Mouse (Mus musculus): Measurements from ENCODE around the gene Fut2. TPM values are rescaled to one million over a fixed set of nuclear protein-coding genes. Genes with fewer than 3 reads are reported as not detected.

Fut2 gene
- polyA plus RNA-seq, 1 experiment from 2014 or later: 0.38 TPM

DNA sequence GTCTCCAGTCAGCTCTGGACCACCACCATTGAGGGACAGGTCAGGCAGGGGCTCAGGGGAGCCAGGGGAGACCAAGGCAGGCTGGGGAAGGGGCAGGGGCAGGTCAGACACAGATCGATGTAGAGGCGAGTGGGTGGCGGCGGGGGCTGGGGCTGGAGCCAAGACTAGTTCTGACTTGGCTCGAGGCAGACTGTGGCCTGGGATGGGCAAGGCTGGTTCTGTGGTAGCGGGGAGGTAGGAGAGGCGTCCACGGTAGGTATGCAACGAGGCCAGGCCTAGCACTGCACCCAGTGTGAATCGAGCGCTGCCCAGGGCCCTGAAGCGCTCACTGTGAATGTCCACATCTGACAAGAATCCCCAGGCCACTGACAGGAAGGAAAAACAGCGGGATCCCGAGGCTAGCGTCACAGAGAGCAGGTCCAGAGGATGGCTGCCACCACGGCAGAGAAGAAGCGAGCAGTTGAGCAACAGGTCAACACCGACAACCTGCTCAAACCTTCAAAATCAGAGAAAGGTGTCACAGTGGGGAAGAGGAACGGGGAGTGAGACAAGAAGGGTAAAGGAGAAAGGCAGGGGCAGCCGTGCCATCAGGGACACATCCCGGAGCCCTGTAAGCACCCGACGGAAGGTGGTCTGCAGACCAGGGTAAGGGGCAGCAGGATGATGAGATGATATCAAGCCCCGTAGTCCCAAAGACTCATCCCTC is 45.3 kb upstream of the Fut2 start:
- Histone ChIP-seq H3K27ac (no peak overlapping the region), H3K27me3 (ENCODE audit: insufficient read depth, low read length) (no peaks in the 10 kb centered on the region), H3K9me3 (replicated peaks; ENCODE audit: low read length) (no peaks in the 10 kb centered on the region), H3K4me1 (replicated peaks; ENCODE audit: insufficient read depth, low read length) (peaks cover 21% of the 10 kb centered on the region), H3K4me2 (ENCODE audit: low read length) (no peak overlapping the region), H3K36me3 (ENCODE audit: insufficient read depth, low read length) (peaks cover 38% of the 10 kb centered on the region), H3K4me3 (replicated peaks; ENCODE audit: low read depth, low read length) (no peak overlapping the region), H3K9ac (ENCODE audit: low read depth, low read length) (no peak overlapping the region)
- 89% methylated on average over 24 of the region's 24 CpGs for WGBS
- ATAC-seq (replicated peaks; ENCODE audit: low FRiP score, low read depth) (no peak), DNase-seq (ENCODE audit: low spot score) (no peak)
- TF ChIP-seq CTCF (IDR thresholded peaks at IDR 0.05; ENCODE audit: low read depth): no peak

DNA sequence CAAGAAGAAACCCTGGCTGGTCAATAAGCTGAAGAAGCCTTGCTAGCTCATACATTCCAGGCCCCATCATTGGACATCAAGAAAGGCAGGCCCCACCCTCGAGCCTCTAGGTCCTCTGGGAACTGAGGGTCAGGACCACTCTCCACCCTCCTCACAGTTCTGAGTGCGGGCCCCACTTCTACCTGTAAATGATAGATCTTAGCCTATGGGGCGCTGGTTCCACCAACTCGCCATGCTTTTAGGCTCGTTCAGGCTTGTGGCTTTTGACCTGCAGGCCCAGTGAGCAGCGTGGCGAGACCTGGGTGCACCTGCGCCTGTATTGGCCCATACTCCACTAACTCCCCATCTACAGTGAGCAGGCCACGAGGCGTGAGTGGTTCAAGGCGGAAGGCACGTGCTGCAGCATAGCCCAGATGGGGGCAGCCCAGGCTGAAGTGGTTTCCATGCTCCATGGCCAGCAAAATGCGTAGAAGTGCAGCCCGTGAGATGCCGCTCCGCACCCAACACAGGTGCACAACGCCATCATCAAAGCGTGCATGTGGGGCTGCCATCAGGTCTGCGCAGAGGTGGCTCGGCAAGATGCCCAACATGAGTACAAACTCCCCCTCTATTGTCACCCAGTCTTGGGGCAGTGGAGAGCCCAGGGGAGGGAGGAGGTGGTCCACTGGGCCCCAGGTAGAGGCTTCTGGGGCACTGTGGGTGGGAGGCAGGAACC is 44.4 kb upstream of the Fut2 start:
- Histone ChIP-seq H3K4me3 (replicated peaks; ENCODE audit: low read depth, low read length) (no peak overlapping the region), H3K4me2 (ENCODE audit: low read length) (no peak overlapping the region), H3K27me3 (ENCODE audit: insufficient read depth, low read length) (no peaks in the 10 kb centered on the region), H3K27ac (no peak overlapping the region), H3K9me3 (replicated peaks; ENCODE audit: low read length) (no peaks in the 10 kb centered on the region), H3K36me3 (ENCODE audit: insufficient read depth, low read length) (peaks cover 38% of the 10 kb centered on the region), H3K4me1 (replicated peaks; ENCODE audit: insufficient read depth, low read length) (peaks cover 18% of the 10 kb centered on the region), H3K9ac (ENCODE audit: low read depth, low read length) (no peak overlapping the region)
- ATAC-seq (replicated peaks; ENCODE audit: low FRiP score, low read depth): no peak
- DNase-seq (ENCODE audit: low spot score): no peak
- no peak for TF ChIP-seq CTCF (IDR thresholded peaks at IDR 0.05; ENCODE audit: low read depth)
- 87% methylated on average over 20 of the region's 20 CpGs for WGBS

DNA sequence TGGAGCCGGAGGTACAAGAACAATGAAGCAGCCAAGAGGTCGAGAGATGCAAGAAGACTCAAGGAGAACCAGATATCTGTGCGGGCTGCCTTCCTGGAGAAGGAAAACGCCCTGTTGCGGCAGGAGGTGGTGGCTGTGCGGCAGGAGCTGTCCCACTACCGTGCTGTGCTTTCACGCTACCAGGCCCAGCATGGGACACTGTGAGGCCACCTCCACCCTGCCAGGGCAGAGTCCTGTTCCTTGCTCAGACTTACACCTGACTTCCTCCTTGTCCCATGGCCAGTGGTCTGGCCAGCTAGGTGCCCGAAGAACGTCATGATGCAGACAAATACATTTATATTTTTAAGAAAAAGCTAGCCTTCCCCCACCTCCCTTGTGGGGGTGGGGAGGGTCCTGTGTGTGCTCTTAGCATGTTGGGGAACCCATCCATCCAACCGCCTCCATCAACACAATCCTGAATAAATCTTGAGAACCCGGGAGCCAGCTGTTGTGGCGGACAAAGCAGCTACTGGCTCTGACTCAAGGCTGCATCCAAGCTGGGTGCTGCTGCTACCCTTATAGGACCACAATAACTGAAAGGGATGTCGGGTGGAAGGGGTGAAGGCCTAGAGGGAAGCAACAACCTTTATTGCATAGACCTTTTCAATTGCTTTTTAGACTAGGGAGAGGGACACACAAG is 43.6 kb upstream of the Fut2 start:
- Histone ChIP-seq H3K4me2 (ENCODE audit: low read length) (no peak overlapping the region), H3K4me1 (replicated peaks; ENCODE audit: insufficient read depth, low read length) (peaks cover 18% of the 10 kb centered on the region), H3K27ac (no peak overlapping the region)

DNA sequence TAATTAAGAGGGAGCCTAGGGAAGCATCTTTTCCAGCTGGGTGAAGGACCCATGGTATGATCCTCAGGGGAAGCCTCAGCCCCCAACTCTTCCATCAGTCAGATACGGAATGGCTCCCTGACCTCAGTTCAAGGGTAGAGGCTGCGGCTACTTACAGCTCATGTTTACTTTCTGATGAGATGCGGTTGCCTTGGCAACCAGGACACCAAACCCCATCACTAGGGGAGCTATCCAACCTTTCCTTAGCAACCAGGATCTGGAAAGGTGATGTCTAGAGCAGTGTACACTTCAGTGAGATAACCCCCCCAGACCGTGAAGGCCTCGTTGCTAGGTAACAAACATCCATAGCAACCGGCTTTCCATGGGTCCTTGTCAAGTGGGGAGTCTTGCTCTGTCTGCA is 42.8 kb upstream of the Fut2 start:
- Histone ChIP-seq H3K4me3 (replicated peaks; ENCODE audit: low read depth, low read length) (no peak overlapping the region), H3K4me2 (ENCODE audit: low read length) (no peak overlapping the region), H3K4me1 (replicated peaks; ENCODE audit: insufficient read depth, low read length) (peaks cover 18% of the 10 kb centered on the region), H3K36me3 (ENCODE audit: insufficient read depth, low read length) (peaks cover 38% of the 10 kb centered on the region), H3K27me3 (ENCODE audit: insufficient read depth, low read length) (no peaks in the 10 kb centered on the region), H3K9ac (ENCODE audit: low read depth, low read length) (no peak overlapping the region), H3K27ac (no peak overlapping the region), H3K9me3 (replicated peaks; ENCODE audit: low read length) (no peaks in the 10 kb centered on the region)
- no peak for DNase-seq (ENCODE audit: low spot score)
- 50% methylated on average over 6 of the region's 6 CpGs for WGBS
- TF ChIP-seq CTCF (IDR thresholded peaks at IDR 0.05; ENCODE audit: low read depth): 0 out of 2 replicates have a peak, but pooled peaks have one; percentile 2
- no peak for ATAC-seq (replicated peaks; ENCODE audit: low FRiP score, low read depth)

More for the DNA sequence above, 43.6 kb upstream of the Fut2 start:
- Histone ChIP-seq H3K4me3 (replicated peaks; ENCODE audit: low read depth, low read length) (no peak overlapping the region), H3K36me3 (ENCODE audit: insufficient read depth, low read length) (peaks cover 38% of the 10 kb centered on the region), H3K9me3 (replicated peaks; ENCODE audit: low read length) (no peaks in the 10 kb centered on the region), H3K9ac (ENCODE audit: low read depth, low read length) (no peak overlapping the region), H3K27me3 (ENCODE audit: insufficient read depth, low read length) (no peaks in the 10 kb centered on the region)
- DNase-seq (ENCODE audit: low spot score) (no peak), ATAC-seq (replicated peaks; ENCODE audit: low FRiP score, low read depth) (no peak)
- 76% methylated on average over 14 of the region's 14 CpGs for WGBS
- TF ChIP-seq CTCF (IDR thresholded peaks at IDR 0.05; ENCODE audit: low read depth): no peak

DNA sequence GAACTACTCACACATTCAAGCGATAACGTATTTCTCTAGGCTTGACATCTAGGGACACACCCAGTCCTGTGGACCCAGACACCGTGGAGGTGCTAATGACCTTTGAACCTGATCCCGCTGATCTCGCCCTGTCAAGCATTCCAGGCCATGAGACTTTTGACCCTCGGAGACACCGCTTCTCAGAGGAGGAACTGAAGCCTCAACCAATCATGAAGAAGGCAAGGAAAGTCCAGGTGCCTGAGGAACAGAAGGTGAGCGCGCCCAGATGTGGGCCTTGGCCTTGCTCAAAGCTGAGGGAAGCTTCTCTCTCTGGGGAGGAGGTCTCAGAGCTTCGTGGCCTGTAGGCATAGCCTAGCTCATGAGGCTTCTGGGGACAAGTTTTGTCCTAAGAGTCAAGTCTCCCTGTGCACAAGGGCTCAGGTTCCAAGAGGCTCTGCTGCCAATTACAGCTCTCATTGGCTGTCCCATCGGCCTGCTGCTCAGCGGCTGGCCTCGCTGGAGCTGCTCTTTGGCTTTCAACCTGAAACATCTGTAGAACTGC is 42.1 kb upstream of the Fut2 start:
- ATAC-seq (replicated peaks; ENCODE audit: low FRiP score, low read depth) (no peak), DNase-seq (ENCODE audit: low spot score) (no peak)
- Histone ChIP-seq H3K9me3 (replicated peaks; ENCODE audit: low read length) (no peaks in the 10 kb centered on the region), H3K27ac (peak overlapping the region; percentile 85), H3K36me3 (ENCODE audit: insufficient read depth, low read length) (peaks cover 35% of the 10 kb centered on the region), H3K27me3 (ENCODE audit: insufficient read depth, low read length) (no peaks in the 10 kb centered on the region), H3K4me3 (replicated peaks; ENCODE audit: low read depth, low read length) (0 out of 2 replicates have a peak overlapping the region, but pooled peaks have one; percentile 17), H3K9ac (ENCODE audit: low read depth, low read length) (no peak overlapping the region), H3K4me2 (ENCODE audit: low read length) (peak overlapping the region; percentile 93), H3K4me1 (replicated peaks; ENCODE audit: insufficient read depth, low read length) (peaks cover 18% of the 10 kb centered on the region)
- TF ChIP-seq CTCF (IDR thresholded peaks at IDR 0.05; ENCODE audit: low read depth): no peak
- 24% methylated on average over 13 of the region's 13 CpGs for WGBS

DNA sequence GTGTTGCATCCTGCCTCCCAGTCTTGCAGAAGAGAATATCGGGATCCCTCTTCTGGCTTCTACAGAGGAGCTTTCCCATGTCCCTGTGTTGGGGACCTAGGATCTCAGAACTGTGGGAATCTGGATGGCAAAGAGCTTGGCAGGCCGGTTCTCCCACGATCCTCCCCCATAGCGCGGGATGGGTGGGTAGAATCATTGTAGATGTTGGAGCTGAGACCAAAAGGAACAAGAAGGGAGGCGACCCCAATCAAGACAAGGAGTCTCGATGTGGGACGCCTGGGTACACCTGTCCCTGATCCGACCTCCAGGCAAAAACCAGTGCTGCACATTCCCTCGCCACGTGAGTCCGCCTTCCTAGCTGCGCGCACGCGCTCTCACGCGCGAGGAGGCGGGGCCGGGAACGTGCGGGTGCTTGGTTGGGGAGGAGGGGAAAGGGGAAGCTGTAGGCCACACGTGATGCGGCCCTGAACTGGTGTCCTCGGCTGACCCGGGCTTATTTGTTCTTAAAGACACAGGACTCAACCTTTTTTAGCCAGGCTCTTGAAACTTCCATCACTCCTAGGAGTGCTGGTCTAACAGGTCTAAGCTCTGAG is 41.3 kb upstream of the Fut2 start:
- under 1% methylated on average over 27 of the region's 27 CpGs for WGBS
- peak; percentile 33 for ATAC-seq (replicated peaks; ENCODE audit: low FRiP score, low read depth)
- Histone ChIP-seq H3K27ac (peak overlapping the region; percentile 85), H3K4me2 (ENCODE audit: low read length) (peak overlapping the region; percentile 93), H3K36me3 (ENCODE audit: insufficient read depth, low read length) (peaks cover 27% of the 10 kb centered on the region), H3K9me3 (replicated peaks; ENCODE audit: low read length) (no peaks in the 10 kb centered on the region), H3K4me3 (replicated peaks; ENCODE audit: low read depth, low read length) (peak overlapping the region; percentile 63), H3K27me3 (ENCODE audit: insufficient read depth, low read length) (no peaks in the 10 kb centered on the region), H3K9ac (ENCODE audit: low read depth, low read length) (peak overlapping the region; percentile 87; the same call in 1 of the 2 replicates), H3K4me1 (replicated peaks; ENCODE audit: insufficient read depth, low read length) (peaks cover 18% of the 10 kb centered on the region)
- no peak for TF ChIP-seq CTCF (IDR thresholded peaks at IDR 0.05; ENCODE audit: low read depth)
- peak; percentile 94 for DNase-seq (ENCODE audit: low spot score)
